Mouse (Mus musculus): ENCODE data around the gene Gucy1a1. TPM values are rescaled to one million over a fixed set of nuclear protein-coding genes. Genes with fewer than 3 reads are reported as not detected.
"Not testable (repeated sequence)": the region's sequence is repeated elsewhere in the genome, so short reads cannot be mapped to it uniquely, and the experiment has no call there.

Gene Gucy1a1
- 15.3 and 17.4 TPM in 2 replicates for polyA plus RNA-seq (2015; fragmentation: Nextera tagmentation; extraction: Ambion mirVana)

- Histone ChIP-seq H3K4me3 (peak within 1 kb of the TSS; percentile 47), H3K36me3 (ENCODE audit: poor library complexity, severe bottlenecking) (no peaks in the 10 kb centered on the region), H3K27me3 (no peaks in the 10 kb centered on the region), H3K4me2 (peak within 1 kb of the TSS; percentile 97), H3K9ac (peak within 1 kb of the TSS; percentile 66), H3K4me1 (peaks cover 14% of the 10 kb centered on the region), H3K27ac (no peak within 1 kb of the TSS), H3K9me3 (replicated peaks) (no peaks in the 10 kb centered on the region)
- WGBS, result 2% methylated on average over 36 of the region's 36 CpGs
- ATAC-seq, result peak; percentile 91
Observed at GRCm38 (mm10) chr3:82145126-82145901, at the start of gene Gucy1a1. Gucy1a1 (minus strand) TSS chr3:82145789.

GRCm38 (mm10) chr3:82191559-82192245 lies 46.1 kb upstream of the Gucy1a1 start:
- Histone ChIP-seq H3K4me1 (no peaks in the 10 kb centered on the region), H3K36me3 (ENCODE audit: poor library complexity, severe bottlenecking) (no peaks in the 10 kb centered on the region), H3K4me3 (no peak overlapping the region), H3K27me3 (no peaks in the 10 kb centered on the region), H3K9me3 (replicated peaks) (no peaks in the 10 kb centered on the region), H3K9ac (no peak overlapping the region), H3K4me2 (no peak overlapping the region), H3K27ac (no peak overlapping the region)
- ATAC-seq, result no peak
- 75% methylated on average over 1 of the region's 1 CpGs for whole genome bisulfite sequencing

DNA sequence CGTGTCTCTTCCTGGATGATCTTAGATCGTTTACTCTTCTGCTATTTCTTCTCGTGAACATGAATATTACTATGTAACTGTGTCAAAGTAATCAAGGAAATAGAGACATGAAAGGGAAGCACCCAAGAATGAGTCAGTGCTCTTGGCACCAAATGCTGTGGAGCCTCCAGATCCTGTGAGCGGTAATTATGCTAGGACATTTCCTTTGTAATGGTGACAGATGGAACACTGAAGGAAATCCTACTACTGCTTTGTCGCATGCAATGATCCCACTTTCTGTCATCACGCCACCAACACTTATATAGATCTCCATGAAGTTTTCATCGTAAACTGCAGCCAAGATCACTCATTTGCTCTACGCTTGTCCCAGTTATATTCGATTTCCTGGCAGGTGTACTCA lies 40.0 kb upstream of the Gucy1a1 start:
- Histone ChIP-seq H3K4me2 (no peak overlapping the region), H3K4me3 (no peak overlapping the region), H3K9me3 (replicated peaks) (no peaks in the 10 kb centered on the region), H3K27me3 (no peaks in the 10 kb centered on the region), H3K27ac (no peak overlapping the region), H3K9ac (no peak overlapping the region), H3K36me3 (ENCODE audit: poor library complexity, severe bottlenecking) (no peaks in the 10 kb centered on the region), H3K4me1 (no peaks in the 10 kb centered on the region)
- 92% methylated on average over 9 of the region's 9 CpGs for WGBS
- no peak for ATAC-seq

- Histone ChIP-seq H3K4me1 (no peaks in the 10 kb centered on the region), H3K36me3 (ENCODE audit: poor library complexity, severe bottlenecking) (no peaks in the 10 kb centered on the region), H3K27ac (no peak overlapping the region), H3K27me3 (no peaks in the 10 kb centered on the region), H3K9me3 (replicated peaks) (no peaks in the 10 kb centered on the region), H3K4me3 (no peak overlapping the region), H3K4me2 (no peak overlapping the region), H3K9ac (no peak overlapping the region)
- ATAC-seq, result no peak
Observed at GRCm38 (mm10) chr3:82181500-82181899, 35.9 kb upstream of the Gucy1a1 start.

DNA sequence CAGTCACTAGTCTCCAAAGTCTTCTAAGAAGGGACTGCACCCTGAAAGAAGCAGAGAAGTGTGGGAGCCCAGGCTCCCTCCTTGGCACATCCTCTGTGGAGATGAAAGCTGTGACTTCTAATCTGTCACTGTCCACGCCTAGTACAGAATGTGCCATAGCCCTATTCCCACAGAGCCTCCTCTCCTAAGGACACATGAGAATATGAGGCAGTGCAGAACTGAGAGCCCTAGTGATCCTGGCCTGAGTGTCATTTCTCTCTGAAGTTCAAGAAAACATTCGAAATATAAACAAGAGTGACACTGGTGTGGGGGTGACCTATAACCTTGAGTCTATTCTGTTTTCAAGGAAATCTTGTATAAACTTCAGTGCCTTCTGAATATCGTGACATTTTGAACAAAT lies 34.7 kb upstream of the Gucy1a1 start:
- Histone ChIP-seq H3K27ac (no peak overlapping the region), H3K4me3 (no peak overlapping the region), H3K36me3 (ENCODE audit: poor library complexity, severe bottlenecking) (no peaks in the 10 kb centered on the region), H3K27me3 (no peaks in the 10 kb centered on the region), H3K9ac (no peak overlapping the region), H3K4me2 (no peak overlapping the region), H3K4me1 (no peaks in the 10 kb centered on the region), H3K9me3 (replicated peaks) (no peaks in the 10 kb centered on the region)
- no peak for ATAC-seq
- 78% methylated on average over 3 of the region's 3 CpGs for WGBS

GRCm38 (mm10) chr3:82175501-82175900 lies 29.9 kb upstream of the Gucy1a1 start:
- H3K36me3 ChIP-seq (ENCODE audit: poor library complexity, severe bottlenecking), result no peaks in the 10 kb centered on the region
- no peak overlapping the region for H3K4me2 ChIP-seq
- H3K9ac ChIP-seq, result no peak overlapping the region
- ATAC-seq, result no peak
- no peak overlapping the region for H3K4me3 ChIP-seq
- WGBS, result 85% methylated on average over 1 of the region's 1 CpGs
- H3K27me3 ChIP-seq, result no peaks in the 10 kb centered on the region
- H3K9me3 ChIP-seq (replicated peaks), result no peaks in the 10 kb centered on the region
- H3K27ac ChIP-seq, result no peak overlapping the region
- H3K4me1 ChIP-seq, result no peaks in the 10 kb centered on the region

DNA sequence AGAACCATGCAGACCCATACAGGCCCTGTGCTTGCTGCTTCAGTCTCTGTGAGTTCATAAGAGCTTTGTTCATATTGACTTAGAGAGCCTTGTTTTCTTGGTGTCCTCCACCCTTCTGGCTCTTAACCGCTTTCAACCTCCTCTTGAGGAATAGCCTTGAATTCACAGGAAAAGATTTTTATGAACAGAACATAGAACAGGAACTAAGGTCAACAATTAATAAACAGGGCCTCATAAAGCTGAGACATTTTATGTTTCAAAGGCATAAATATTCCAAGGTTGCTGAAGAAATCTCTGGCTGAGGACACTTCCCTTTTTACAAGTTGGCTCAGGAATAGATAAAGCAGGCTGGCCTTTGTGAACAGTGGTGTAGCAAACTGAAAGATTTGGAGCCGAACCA lies 21.5 kb upstream of the Gucy1a1 start:
- WGBS, result 93% methylated on average over 2 of the region's 2 CpGs
- no peak for ATAC-seq
- no peaks in the 10 kb centered on the region for H3K36me3 ChIP-seq (ENCODE audit: poor library complexity, severe bottlenecking)
- no peaks in the 10 kb centered on the region for H3K27me3 ChIP-seq
- H3K27ac ChIP-seq, result no peak overlapping the region
- H3K4me2 ChIP-seq, result no peak overlapping the region
- no peaks in the 10 kb centered on the region for H3K4me1 ChIP-seq
- H3K4me3 ChIP-seq, result no peak overlapping the region
- H3K9ac ChIP-seq, result no peak overlapping the region
- no peaks in the 10 kb centered on the region for H3K9me3 ChIP-seq (replicated peaks)

DNA sequence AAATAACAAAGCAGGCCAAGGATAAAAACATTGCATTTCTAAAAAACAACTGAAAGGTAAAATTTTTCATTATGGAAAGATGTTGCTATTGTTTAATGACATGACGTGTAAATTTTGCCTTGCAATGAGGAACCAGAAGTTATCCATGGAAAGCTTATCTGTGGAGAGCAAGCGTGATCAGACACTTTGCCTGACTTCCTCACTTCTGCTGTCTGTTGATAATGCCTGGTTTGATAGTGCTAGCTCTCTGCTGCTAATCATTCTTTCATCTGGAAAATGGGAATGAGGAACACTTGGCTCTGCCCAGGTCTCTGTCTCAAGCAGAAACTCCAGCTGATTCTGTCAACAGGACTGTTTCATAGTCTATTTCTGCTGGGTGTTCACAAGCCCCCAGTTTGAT lies 20.3 kb upstream of the Gucy1a1 start:
- ATAC-seq, result no peak
- Histone ChIP-seq H3K9ac (no peak overlapping the region), H3K27ac (no peak overlapping the region), H3K4me3 (no peak overlapping the region), H3K9me3 (replicated peaks) (no peaks in the 10 kb centered on the region), H3K4me1 (no peaks in the 10 kb centered on the region), H3K36me3 (ENCODE audit: poor library complexity, severe bottlenecking) (no peaks in the 10 kb centered on the region), H3K4me2 (no peak overlapping the region), H3K27me3 (no peaks in the 10 kb centered on the region)
- 89% methylated on average over 2 of the region's 2 CpGs for WGBS

GRCm38 (mm10) chr3:82162992-82163391 lies 17.4 kb upstream of the Gucy1a1 start:
- not testable (repeated sequence) for H3K4me3 ChIP-seq; H3K36me3 ChIP-seq (ENCODE audit: poor library complexity, severe bottlenecking); H3K27ac ChIP-seq; H3K9ac ChIP-seq; H3K4me2 ChIP-seq; H3K4me1 ChIP-seq; H3K9me3 ChIP-seq (replicated peaks); ATAC-seq; H3K27me3 ChIP-seq
- WGBS, result 92% methylated on average over 1 of the region's 1 CpGs

DNA sequence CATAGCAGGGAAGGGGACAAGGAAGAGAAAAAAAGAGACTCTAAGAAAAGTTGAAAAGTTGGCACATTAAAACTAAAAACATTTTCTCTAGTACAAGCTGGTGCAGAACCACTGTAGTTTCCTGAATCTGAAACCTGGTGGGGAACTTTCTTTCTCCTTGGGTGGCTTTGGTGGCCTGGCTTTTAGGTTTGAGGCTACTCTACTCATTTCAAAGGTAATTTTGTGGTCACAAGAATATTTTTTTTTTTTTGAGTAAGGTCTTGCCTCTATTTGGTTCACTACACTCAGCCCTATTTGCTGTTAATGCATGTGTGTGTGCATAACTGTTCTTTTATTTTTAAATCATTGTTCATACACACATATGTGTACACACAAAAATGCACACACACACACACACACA lies 389 bp upstream of the Gucy1a1 start:
- Histone ChIP-seq H3K9me3 (replicated peaks) (no peaks in the 10 kb centered on the region), H3K27me3 (no peaks in the 10 kb centered on the region), H3K36me3 (ENCODE audit: poor library complexity, severe bottlenecking) (no peaks in the 10 kb centered on the region), H3K4me3 (no peak overlapping the region), H3K27ac (no peak overlapping the region), H3K9ac (no peak overlapping the region), H3K4me2 (peak overlapping the region; percentile 97), H3K4me1 (peaks cover 14% of the 10 kb centered on the region)
- ATAC-seq, result no peak

DNA sequence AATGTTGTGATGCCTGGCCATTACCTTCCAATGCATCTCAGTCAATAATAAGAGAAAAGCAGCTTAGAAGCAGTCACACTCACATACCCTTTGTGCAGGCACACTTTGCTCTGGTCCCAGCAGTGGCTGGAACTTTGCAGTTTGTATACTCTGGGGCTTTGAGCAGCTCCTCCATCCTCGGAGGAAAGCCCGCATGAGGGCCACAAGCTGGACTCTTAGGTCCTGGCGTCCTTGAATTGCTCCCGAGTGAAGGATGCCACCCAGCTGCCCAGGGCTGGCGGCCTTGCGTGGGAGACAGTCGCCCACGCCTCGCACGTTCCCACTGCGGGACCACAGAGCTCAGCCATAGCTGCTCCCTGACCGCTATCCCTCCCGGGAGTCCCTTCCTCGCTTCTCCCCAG lies 864 bp downstream of the Gucy1a1 start:
- WGBS, result 5% methylated on average over 14 of the region's 14 CpGs
- Histone ChIP-seq H3K27ac (no peak overlapping the region), H3K9me3 (replicated peaks) (no peaks in the 10 kb centered on the region), H3K27me3 (no peaks in the 10 kb centered on the region), H3K9ac (peak overlapping the region; percentile 66), H3K36me3 (ENCODE audit: poor library complexity, severe bottlenecking) (no peaks in the 10 kb centered on the region), H3K4me3 (peak overlapping the region; percentile 47), H3K4me2 (peak overlapping the region; percentile 97), H3K4me1 (peaks cover 14% of the 10 kb centered on the region)
- ATAC-seq, result peak; percentile 46

DNA sequence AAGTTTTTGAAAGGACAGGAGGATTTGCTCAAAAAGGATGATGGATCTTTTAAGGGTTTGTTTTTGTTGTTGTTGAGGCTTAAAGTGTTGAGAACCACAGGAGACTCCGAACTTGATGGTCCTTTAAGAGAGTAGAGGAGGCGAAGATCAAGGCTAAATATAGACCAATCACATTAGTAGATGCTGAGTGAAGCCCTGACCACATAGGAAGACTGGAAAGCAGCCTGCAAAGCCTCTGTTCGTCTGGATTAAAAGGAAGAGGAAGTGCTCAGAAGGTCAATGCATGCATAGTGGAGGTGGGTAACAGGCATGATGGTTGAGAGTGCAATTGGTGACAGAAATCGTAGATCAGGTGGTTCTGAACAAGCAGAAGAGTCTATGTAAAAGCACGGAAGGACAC lies 4.8 kb downstream of the Gucy1a1 start:
- Histone ChIP-seq H3K4me2 (no peak overlapping the region), H3K27me3 (no peaks in the 10 kb centered on the region), H3K9me3 (replicated peaks) (no peaks in the 10 kb centered on the region), H3K4me1 (peaks cover 14% of the 10 kb centered on the region), H3K27ac (no peak overlapping the region), H3K9ac (no peak overlapping the region), H3K4me3 (no peak overlapping the region), H3K36me3 (ENCODE audit: poor library complexity, severe bottlenecking) (no peaks in the 10 kb centered on the region)
- 63% methylated on average over 5 of the region's 5 CpGs for WGBS
- ATAC-seq, result no peak
